Mouse (Mus musculus) liver, embryonic 12.5 days (tissue): ENCODE data around the gene Rbm20. TPM values are rescaled to one million over a fixed set of nuclear protein-coding genes. Genes with fewer than 3 reads are reported as not detected.

Experiments
- ATAC-seq: fragments of 200-750 bp; cut with Nextera tagmentation; 2 replicates; pipeline ENCODE4 v1.8.0; 2017; ENCODE audit warnings: moderate number of reproducible peaks, mild to moderate bottlenecking, moderate library complexity
- H3K27ac ChIP-seq: fragments of 300-500 bp; sonication (generic); 2 replicates; pipeline ENCODE4 v1.5.1; 2016; ENCODE audit warnings: mild to moderate bottlenecking
- H3K27me3 ChIP-seq: fragments of 300-500 bp; sonication (generic); replicated peaks from 2 replicates; pipeline ENCODE4 v1.6.1; 2016; ENCODE audit warnings: mild to moderate bottlenecking, moderate library complexity
- H3K36me3 ChIP-seq: fragments of 300-500 bp; sonication (generic); 2 replicates; pipeline ENCODE4 v1.6.1; 2016; ENCODE audit warnings: mild to moderate bottlenecking, moderate library complexity
- H3K4me1 ChIP-seq: fragments of 300-500 bp; sonication (generic); 2 replicates; pipeline ENCODE4 v1.6.1; 2016
- H3K4me2 ChIP-seq: fragments of 300-500 bp; sonication (generic); 2 replicates; pipeline ENCODE4 v1.6.1; 2016; ENCODE audit warnings: mild to moderate bottlenecking, moderate library complexity
- H3K4me3 ChIP-seq: fragments of 300-500 bp; sonication (generic); 2 replicates; pipeline ENCODE4 v1.5.1; 2016; ENCODE audit warnings: mild to moderate bottlenecking, moderate library complexity
- H3K9ac ChIP-seq: fragments of 300-500 bp; sonication (generic); 2 replicates; pipeline ENCODE4 v1.6.1; 2016; ENCODE audit warnings: mild to moderate bottlenecking, moderate library complexity
- H3K9me3 ChIP-seq: fragments of 300-500 bp; sonication (generic); replicated peaks from 2 replicates; pipeline ENCODE4 v1.6.1; 2016; ENCODE audit warnings: mild to moderate bottlenecking, moderate library complexity
- WGBS: fragments of 180-500 bp; shearing (Covaris S2); methylation state at CpG from one replicate; pipeline ENCODE4 v1.1.7; 2016; ENCODE audit not compliant: insufficient replicate concordance; 5-methylcytosine and 5-hydroxymethylcytosine counted together
- polyA plus RNA-seq: library from polyadenylated mRNA; unstranded; fragments of >200 nt; fragmentation: Nextera tagmentation; extraction: Ambion mirVana; gene quantifications from 2 replicates; pipeline ENCODE4 v1.2.1, GENCODE M21; 2016

Rbm20 gene
- polyA plus RNA-seq, 1 experiment from 2014 or later = 0.18 TPM

DNA sequence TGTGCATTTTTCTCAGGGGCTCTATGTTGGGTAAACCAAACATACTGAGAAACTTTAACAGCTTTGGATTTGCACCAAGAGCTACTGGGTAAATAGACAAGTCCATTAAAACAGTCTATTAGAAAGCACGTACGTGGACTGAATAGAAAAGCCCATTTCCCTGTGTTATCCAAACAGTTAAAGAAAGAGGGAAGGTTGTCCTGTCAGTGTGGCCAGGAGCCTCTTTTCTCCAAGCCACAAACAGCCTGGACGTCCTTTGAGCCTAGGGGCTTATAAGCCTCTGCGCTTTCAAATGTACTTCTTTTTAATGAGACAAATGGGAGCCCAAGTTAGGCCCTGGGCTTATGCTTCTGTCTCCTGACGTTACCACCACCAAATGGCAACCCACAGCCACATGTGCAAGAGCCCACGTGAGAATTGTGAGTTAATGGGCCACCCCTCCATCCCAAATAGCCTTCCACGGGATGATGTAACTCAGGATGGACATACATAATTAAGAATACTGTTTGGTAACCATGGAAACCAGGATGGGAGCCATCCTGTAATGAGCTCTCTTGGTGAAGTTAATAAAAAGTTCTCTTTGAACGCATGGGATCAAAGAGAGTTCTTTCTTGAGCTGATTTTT lies 156.8 kb downstream of the Rbm20 start:
- H3K9ac ChIP-seq = no peak overlapping the region
- H3K4me3 ChIP-seq = no peak overlapping the region
- H3K27ac ChIP-seq = no peak overlapping the region
- H3K4me1 ChIP-seq = peaks cover 25% of the 10 kb centered on the region
- H3K27me3 ChIP-seq = no peaks in the 10 kb centered on the region
- H3K9me3 ChIP-seq = no peaks in the 10 kb centered on the region
- H3K4me2 ChIP-seq = no peak overlapping the region
- 68% methylated on average over 8 of the region's 8 CpGs for WGBS
- no peak for ATAC-seq
- H3K36me3 ChIP-seq = no peaks in the 10 kb centered on the region

DNA sequence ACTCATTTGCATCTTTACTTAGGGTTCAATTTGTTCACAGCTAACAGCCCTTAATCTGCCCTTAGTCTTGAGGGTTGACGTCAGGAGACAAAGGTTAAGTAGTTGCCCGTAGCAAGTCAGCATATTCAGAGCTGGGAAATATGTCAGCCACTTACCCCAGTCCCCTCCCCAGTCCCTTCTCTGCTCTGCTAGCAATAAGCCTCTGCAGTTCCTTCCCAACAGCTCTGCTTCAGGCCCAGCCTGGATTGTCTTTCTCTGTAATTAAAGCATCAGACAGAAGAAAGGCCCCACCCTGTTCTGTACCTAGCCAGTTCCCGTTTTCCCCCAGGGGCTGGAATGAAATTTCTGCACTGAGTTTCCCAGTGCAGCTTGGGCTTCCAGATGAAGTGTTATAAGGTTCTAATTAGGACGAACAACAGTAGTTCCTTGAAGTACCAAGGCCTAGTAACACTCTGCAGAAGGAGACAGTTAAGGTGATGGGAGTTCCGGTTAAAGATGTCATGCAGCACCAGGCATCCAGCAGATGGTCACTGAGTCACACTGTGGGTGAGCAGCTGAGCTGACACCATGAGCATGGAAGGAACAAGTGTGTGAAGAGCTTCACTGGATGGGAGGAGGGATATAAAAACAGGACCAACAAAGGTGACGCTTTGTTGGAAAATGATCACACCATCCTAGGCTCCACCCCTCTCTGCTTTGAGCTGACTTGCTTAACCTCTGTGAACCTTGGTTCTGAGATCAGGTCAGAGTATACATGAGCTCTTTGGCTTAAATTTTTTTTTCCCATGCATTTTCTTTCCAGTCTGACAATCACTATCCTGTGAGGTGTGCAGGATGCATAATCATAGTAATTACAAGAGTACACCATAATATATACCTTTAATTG lies 159.7 kb downstream of the Rbm20 start:
- no peaks in the 10 kb centered on the region for H3K9me3 ChIP-seq
- no peaks in the 10 kb centered on the region for H3K36me3 ChIP-seq
- H3K4me2 ChIP-seq = no peak overlapping the region
- no peaks in the 10 kb centered on the region for H3K27me3 ChIP-seq
- no peak overlapping the region for H3K9ac ChIP-seq
- H3K27ac ChIP-seq = no peak overlapping the region
- H3K4me3 ChIP-seq = no peak overlapping the region
- no peak for ATAC-seq
- 70% methylated on average over 6 of the region's 6 CpGs for WGBS
- 0 out of 2 replicates have a peak, but pooled peaks cover 10% of the 10 kb centered on the region for H3K4me1 ChIP-seq

DNA sequence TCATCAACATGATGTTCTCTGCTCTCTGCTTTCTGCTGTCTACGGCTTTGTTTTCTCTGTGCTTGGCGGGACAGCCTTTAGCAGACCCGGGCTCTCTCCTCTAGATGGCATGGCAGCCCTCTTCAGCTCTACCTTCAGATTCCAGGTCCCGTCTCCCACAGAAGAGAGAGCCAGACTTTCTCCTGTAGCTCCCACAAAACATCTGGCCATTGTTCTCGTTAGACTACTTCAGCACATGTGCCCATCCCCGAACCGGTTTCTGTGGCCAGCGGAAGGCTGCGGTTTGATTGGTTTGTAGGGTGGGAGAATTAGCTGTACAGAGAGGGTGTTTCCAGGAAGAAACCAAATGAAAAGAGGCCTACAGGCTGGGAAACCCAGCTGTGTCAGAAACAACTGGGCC lies 161.7 kb downstream of the Rbm20 start:
- Histone ChIP-seq H3K9me3 (no peaks in the 10 kb centered on the region), H3K4me3 (no peak overlapping the region), H3K27ac (no peak overlapping the region), H3K4me1 (0 out of 2 replicates have a peak, but pooled peaks cover 6% of the 10 kb centered on the region), H3K4me2 (no peak overlapping the region), H3K36me3 (no peaks in the 10 kb centered on the region), H3K9ac (no peak overlapping the region), H3K27me3 (no peaks in the 10 kb centered on the region)
- 68% methylated on average over 9 of the region's 9 CpGs for WGBS
- no peak for ATAC-seq

DNA sequence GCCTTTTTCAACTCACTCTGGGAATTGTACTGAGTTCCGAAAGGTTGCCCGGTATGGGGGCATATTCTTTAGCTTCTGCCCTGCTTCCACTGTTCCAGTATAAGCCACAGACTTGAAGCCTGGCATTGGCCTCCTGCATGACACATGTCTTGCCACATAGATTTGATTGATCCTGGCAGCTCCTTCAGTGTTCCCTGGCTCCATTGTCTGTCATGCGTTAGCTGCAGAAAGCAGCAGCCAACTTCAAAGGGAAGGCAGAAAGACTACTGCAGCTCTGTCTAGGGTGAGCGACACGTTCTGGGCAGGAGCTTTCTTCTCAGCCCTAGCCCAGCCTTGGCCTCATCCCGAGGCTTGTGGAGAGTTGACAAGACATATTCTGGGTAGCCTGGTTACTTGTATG lies 162.7 kb downstream of the Rbm20 start:
- no peak for ATAC-seq
- WGBS = 83% methylated on average over 6 of the region's 6 CpGs

GRCm38 (mm10) chr19:53841915-53842314 lies 164.8 kb downstream of the Rbm20 start:
- no peak for ATAC-seq
- no peaks in the 10 kb centered on the region for H3K27me3 ChIP-seq
- WGBS = 60% methylated on average over 8 of the region's 8 CpGs

More for the DNA sequence above, 162.7 kb downstream of the Rbm20 start:
- Histone ChIP-seq H3K9me3 (no peaks in the 10 kb centered on the region), H3K36me3 (no peaks in the 10 kb centered on the region), H3K9ac (no peak overlapping the region), H3K4me1 (0 out of 2 replicates have a peak, but pooled peaks cover 6% of the 10 kb centered on the region), H3K27ac (no peak overlapping the region), H3K4me3 (no peak overlapping the region), H3K27me3 (no peaks in the 10 kb centered on the region), H3K4me2 (no peak overlapping the region)

DNA sequence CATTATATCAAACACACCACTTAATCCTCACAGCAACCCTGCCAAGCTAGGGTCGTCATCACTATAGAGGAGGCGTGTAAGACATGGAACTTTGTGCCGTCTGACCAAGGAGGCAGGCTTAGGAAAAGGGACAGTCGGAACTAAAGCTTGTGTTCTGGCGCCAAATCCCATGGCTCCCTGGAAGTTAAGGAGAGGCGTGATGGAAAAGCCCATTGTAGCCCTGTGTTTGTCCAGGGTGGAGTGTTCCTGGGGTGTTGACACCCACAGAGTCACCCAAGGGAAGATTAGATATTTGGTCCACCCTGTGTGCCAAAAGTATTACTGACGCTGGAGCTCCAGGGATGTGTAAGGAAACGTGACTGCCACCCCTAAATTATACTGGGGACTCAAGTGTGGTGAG lies 166.9 kb downstream of the Rbm20 start:
- Histone ChIP-seq H3K4me2 (no peak overlapping the region), H3K27ac (no peak overlapping the region), H3K4me3 (no peak overlapping the region), H3K9ac (no peak overlapping the region), H3K9me3 (no peaks in the 10 kb centered on the region), H3K27me3 (no peaks in the 10 kb centered on the region), H3K4me1 (peaks cover 16% of the 10 kb centered on the region), H3K36me3 (no peaks in the 10 kb centered on the region)
- WGBS = 79% methylated on average over 8 of the region's 8 CpGs
- ATAC-seq = no peak

More at GRCm38 (mm10) chr19:53841915-53842314, 164.8 kb downstream of the Rbm20 start:
- no peak overlapping the region for H3K27ac ChIP-seq
- no peak overlapping the region for H3K4me2 ChIP-seq
- H3K9ac ChIP-seq = no peak overlapping the region
- H3K9me3 ChIP-seq = no peaks in the 10 kb centered on the region
- H3K4me1 ChIP-seq = 0 out of 2 replicates have a peak, but pooled peaks cover 6% of the 10 kb centered on the region
- H3K36me3 ChIP-seq = no peaks in the 10 kb centered on the region
- no peak overlapping the region for H3K4me3 ChIP-seq

DNA sequence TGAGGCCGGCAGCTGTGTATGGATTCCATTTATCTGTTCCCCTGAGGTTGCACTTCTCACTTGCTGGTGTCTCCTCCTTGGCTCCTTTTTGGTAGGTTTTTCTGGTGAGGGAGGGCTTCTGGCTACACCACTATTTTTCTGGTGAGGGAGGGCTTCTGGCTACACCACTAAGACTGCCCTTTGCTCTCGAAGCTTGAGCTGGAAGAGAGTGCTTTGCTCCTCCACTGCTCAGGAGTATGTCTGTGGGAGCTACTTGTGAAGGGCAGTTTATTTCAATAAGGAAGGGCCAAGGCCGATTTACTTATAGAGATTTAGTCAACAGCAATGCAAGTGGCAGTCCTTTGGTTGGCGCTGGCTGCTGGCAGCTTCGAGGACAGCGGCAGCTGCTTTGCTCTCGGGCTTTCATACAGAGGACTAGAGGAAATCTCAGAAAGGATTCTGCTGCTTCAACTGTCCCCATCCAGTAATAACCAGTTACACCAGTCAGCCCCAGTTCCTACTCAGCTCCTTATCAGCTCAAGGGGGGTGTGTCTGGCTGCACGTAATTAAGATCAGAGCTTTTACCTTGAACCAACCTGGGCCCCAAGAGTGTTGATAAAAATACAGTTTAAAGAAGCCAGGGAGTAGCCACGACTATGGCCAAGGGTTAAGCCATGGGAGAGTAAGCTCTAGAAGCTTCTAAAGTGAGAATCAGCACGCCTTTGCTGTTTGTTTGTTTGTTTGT lies 171.3 kb downstream of the Rbm20 start:
- Histone ChIP-seq H3K4me3 (no peak overlapping the region), H3K27ac (no peak overlapping the region), H3K27me3 (no peaks in the 10 kb centered on the region), H3K9me3 (no peaks in the 10 kb centered on the region), H3K9ac (no peak overlapping the region), H3K36me3 (no peaks in the 10 kb centered on the region), H3K4me1 (peaks cover 20% of the 10 kb centered on the region), H3K4me2 (0 out of 2 replicates have a peak overlapping the region, but pooled peaks have one; percentile 7)
- ATAC-seq = peak; percentile 80
- WGBS = 61% methylated on average over 10 of the region's 10 CpGs

- peaks cover 20% of the 10 kb centered on the region for H3K4me1 ChIP-seq
- no peaks in the 10 kb centered on the region for H3K36me3 ChIP-seq
- WGBS = 70% methylated on average over 18 of the region's 18 CpGs
- no peaks in the 10 kb centered on the region for H3K9me3 ChIP-seq
- no peaks in the 10 kb centered on the region for H3K27me3 ChIP-seq
- no peak overlapping the region for H3K27ac ChIP-seq
- no peak for ATAC-seq
- no peak overlapping the region for H3K4me3 ChIP-seq
- no peak overlapping the region for H3K4me2 ChIP-seq
- no peak overlapping the region for H3K9ac ChIP-seq
Observed at GRCm38 (mm10) chr19:53850166-53850922, 173.2 kb downstream of the Rbm20 start.

GRCm38 (mm10) chr19:53851352-53851751 lies 174.2 kb downstream of the Rbm20 start:
- 83% methylated on average over 13 of the region's 13 CpGs for WGBS
- ATAC-seq = no peak
- no peak overlapping the region for H3K4me2 ChIP-seq
- no peak overlapping the region for H3K4me3 ChIP-seq
- no peaks in the 10 kb centered on the region for H3K36me3 ChIP-seq
- H3K27ac ChIP-seq = no peak overlapping the region
- H3K9me3 ChIP-seq = no peaks in the 10 kb centered on the region
- no peak overlapping the region for H3K9ac ChIP-seq
- no peaks in the 10 kb centered on the region for H3K27me3 ChIP-seq
- peaks cover 20% of the 10 kb centered on the region for H3K4me1 ChIP-seq

DNA sequence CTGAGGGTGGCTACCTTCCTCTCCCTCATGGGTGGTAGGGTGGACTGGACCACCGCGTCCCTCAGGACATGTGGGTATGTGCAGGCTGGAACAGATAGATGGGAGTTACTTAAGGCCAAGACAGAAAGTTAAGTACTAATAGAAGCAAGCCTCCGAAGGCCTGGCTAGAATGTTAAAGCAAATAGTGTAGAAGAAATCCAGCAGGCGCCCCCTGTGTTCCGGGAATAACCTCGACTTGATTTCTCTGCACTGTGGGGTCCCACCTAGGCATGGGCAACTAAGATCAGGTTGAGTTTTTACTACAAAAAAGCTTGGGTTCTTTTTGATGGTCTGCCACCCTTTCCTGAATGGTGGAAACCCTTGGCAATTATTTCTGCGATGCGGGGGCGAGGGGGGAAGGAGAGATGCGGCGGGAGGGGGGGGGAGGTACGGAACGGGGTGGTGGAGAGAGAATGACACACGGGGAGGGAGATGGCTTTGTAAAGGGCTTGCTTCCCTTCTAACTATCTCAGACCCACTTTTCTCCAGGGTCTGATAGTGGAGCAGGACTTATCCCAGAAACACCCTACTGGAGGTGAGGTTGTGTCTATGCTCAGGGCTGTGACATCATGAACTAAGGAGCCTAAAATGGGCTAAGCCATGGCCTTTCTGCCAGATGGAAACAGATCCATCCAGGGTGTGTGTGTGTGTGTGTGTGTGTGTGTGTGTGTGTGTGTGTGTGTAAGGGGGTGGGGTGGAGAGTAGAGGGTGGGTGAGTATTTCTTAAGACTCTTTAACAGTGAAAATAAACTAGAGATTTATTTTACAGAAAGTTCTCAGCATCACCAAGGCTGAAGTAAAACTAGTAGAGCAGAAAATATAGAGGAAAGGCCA lies 175.0 kb downstream of the Rbm20 start:
- H3K4me3 ChIP-seq = no peak overlapping the region
- no peak overlapping the region for H3K9ac ChIP-seq
- H3K27ac ChIP-seq = no peak overlapping the region
- no peaks in the 10 kb centered on the region for H3K9me3 ChIP-seq
- no peaks in the 10 kb centered on the region for H3K36me3 ChIP-seq
- H3K4me2 ChIP-seq = no peak overlapping the region
- WGBS = 75% methylated on average over 14 of the region's 14 CpGs
- no peaks in the 10 kb centered on the region for H3K27me3 ChIP-seq
- peaks cover 20% of the 10 kb centered on the region for H3K4me1 ChIP-seq
- no peak for ATAC-seq
